In genomic region chr5:53684417-53684816, GRCm38 (mm10) we compare ENCODE assay signal across 26 mouse cellular contexts. TPM values are rescaled to one million over a fixed set of nuclear protein-coding genes. Genes with fewer than 3 reads are reported as not detected.
A peak's percentile ranks its signal among the peaks of the same experiment; 100 is the strongest.
DNase-seq lines count a peak whose midpoint lies in the region; ATAC-seq and TF ChIP-seq lines count a peak whose summit lies in the region.
"Had no signal": no experiment of that assay in that cellular context is flagged by ENCODE, and none has a peak within 500 bp of the region (broad histone marks: within the 10 kb centered on the region; RNA-seq: fewer than 3 reads in every experiment).

No protein-coding gene starts in this region.

- WGBS in forebrain, embryonic 12.5 days = 82% methylated on average over 1 of the region's 1 CpGs
- WGBS in forebrain, embryonic 10.5 days = 95% methylated on average over 1 of the region's 1 CpGs
- 90% methylated on average over 1 of the region's 1 CpGs for WGBS in forebrain, embryonic 14.5 days
- 82% methylated on average over 1 of the region's 1 CpGs for WGBS in forebrain, embryonic 11.5 days
- WGBS in hindbrain, embryonic 13.5 days = 72% methylated on average over 1 of the region's 1 CpGs
- 85% methylated on average over 1 of the region's 1 CpGs for WGBS in hindbrain, postnatal 0 days
- WGBS in midbrain, embryonic 13.5 days = 85% methylated on average over 1 of the region's 1 CpGs
- WGBS in midbrain, embryonic 14.5 days = 72% methylated on average over 1 of the region's 1 CpGs

- ATAC-seq in forebrain, embryonic 12.5 days (ENCODE audit: low FRiP score) = peak; percentile 44; the same call in 1 of the 2 replicates
- ATAC-seq in forebrain, embryonic 14.5 days = peak; percentile 61; the same call in 1 of the 2 replicates
- ATAC-seq in forebrain, embryonic 11.5 days (replicated peaks; ENCODE audit: low FRiP score) = no peak
- ATAC-seq in hindbrain, embryonic 13.5 days (ENCODE audit: low FRiP score) = 0 out of 2 replicates have a peak, but pooled peaks have one; percentile 39
- ATAC-seq in hindbrain, postnatal 0 days = no peak
- 0 out of 2 replicates have a peak, but pooled peaks have one; percentile 14 for ATAC-seq in midbrain, embryonic 13.5 days
- no peak for ATAC-seq in midbrain, embryonic 14.5 days (ENCODE audit: low FRiP score, low TSS enrichment)
- ATAC-seq: activated CD4-positive, CD25-positive, alpha-beta regulatory T cell, adult 4 months; CD4-positive, CD25-positive, alpha-beta regulatory T cell, adult 4 months; forebrain, embryonic 16.5 days; Patski had no signal

- H3K27me3 ChIP-seq in forebrain, embryonic 12.5 days = no peaks in the 10 kb centered on the region
- H3K27me3 ChIP-seq in forebrain, embryonic 10.5 days (ENCODE audit: poor library complexity, severe bottlenecking) = no peaks in the 10 kb centered on the region
- H3K27me3 ChIP-seq in forebrain, embryonic 14.5 days (replicated peaks; ENCODE audit: control insufficient read depth, insufficient read depth, low read length) = no peaks in the 10 kb centered on the region
- H3K27me3 ChIP-seq in forebrain, embryonic 11.5 days (ENCODE audit: control insufficient read depth, insufficient read depth, low read length) = no peaks in the 10 kb centered on the region
- H3K27me3 ChIP-seq in hindbrain, embryonic 13.5 days = no peaks in the 10 kb centered on the region
- H3K27me3 ChIP-seq in hindbrain, postnatal 0 days (ENCODE audit: insufficient read depth, low read length) = no peaks in the 10 kb centered on the region
- no peaks in the 10 kb centered on the region for H3K27me3 ChIP-seq in midbrain, embryonic 13.5 days
- H3K27me3 ChIP-seq in midbrain, embryonic 14.5 days (ENCODE audit: control insufficient read depth, insufficient read depth, low read length) = no peaks in the 10 kb centered on the region
- H3K27me3 ChIP-seq: embryonic facial prominence, embryonic 12.5 days; Patski had no signal

- H3K4me2 ChIP-seq in forebrain, embryonic 12.5 days = no peak overlapping the region
- H3K4me2 ChIP-seq in forebrain, embryonic 14.5 days (ENCODE audit: low read length) = no peak overlapping the region
- no peak overlapping the region for H3K4me2 ChIP-seq in forebrain, embryonic 11.5 days (ENCODE audit: low read depth, low read length, severe bottlenecking)
- H3K4me2 ChIP-seq in hindbrain, embryonic 13.5 days = no peak overlapping the region
- H3K4me2 ChIP-seq in hindbrain, postnatal 0 days (ENCODE audit: low read depth, low read length) = no peak overlapping the region
- H3K4me2 ChIP-seq in midbrain, embryonic 13.5 days (replicated peaks) = no peak overlapping the region
- H3K4me2 ChIP-seq in midbrain, embryonic 14.5 days (ENCODE audit: low read length) = no peak overlapping the region
- H3K4me2 ChIP-seq: embryonic facial prominence, embryonic 12.5 days had no signal

- DNase-seq in forebrain, embryonic 10.5 days (ENCODE audit: extremely low spot score, low spot score) = no peak
- no peak for DNase-seq in forebrain, embryonic 14.5 days (ENCODE audit: low spot score)
- no peak for DNase-seq in forebrain, embryonic 11.5 days (ENCODE audit: low spot score)
- DNase-seq in hindbrain, postnatal 0 days (ENCODE audit: low spot score) = no peak
- no peak for DNase-seq in midbrain, embryonic 14.5 days
- DNase-seq: adrenal gland, adult 8-10 months; adrenal gland, postnatal 14 days; adrenal gland, postnatal 36 days; B cell, adult 2 months; cerebellum, adult 11-12 months; cerebellum, adult 2 months; cerebellum, adult 9-10 months; cerebellum, postnatal 10 days; cerebellum, postnatal 25 days had no signal

- H3K9ac ChIP-seq in forebrain, embryonic 12.5 days = no peak overlapping the region
- no peak overlapping the region for H3K9ac ChIP-seq in forebrain, embryonic 14.5 days (ENCODE audit: low read length)
- no peak overlapping the region for H3K9ac ChIP-seq in forebrain, embryonic 11.5 days (ENCODE audit: low read length)
- no peak overlapping the region for H3K9ac ChIP-seq in hindbrain, embryonic 13.5 days
- no peak overlapping the region for H3K9ac ChIP-seq in hindbrain, postnatal 0 days (replicated peaks; ENCODE audit: low read length)
- H3K9ac ChIP-seq in midbrain, embryonic 13.5 days (replicated peaks) = no peak overlapping the region
- no peak overlapping the region for H3K9ac ChIP-seq in midbrain, embryonic 14.5 days (replicated peaks; ENCODE audit: low read length)
- H3K9ac ChIP-seq: embryonic facial prominence, embryonic 12.5 days had no signal

- no peaks in the 10 kb centered on the region for H3K9me3 ChIP-seq in forebrain, embryonic 12.5 days
- no peaks in the 10 kb centered on the region for H3K9me3 ChIP-seq in forebrain, embryonic 10.5 days
- H3K9me3 ChIP-seq in forebrain, embryonic 14.5 days (replicated peaks; ENCODE audit: control insufficient read depth, low read length) = no peaks in the 10 kb centered on the region
- H3K9me3 ChIP-seq in forebrain, embryonic 11.5 days (ENCODE audit: control insufficient read depth, low read length) = no peaks in the 10 kb centered on the region
- no peaks in the 10 kb centered on the region for H3K9me3 ChIP-seq in hindbrain, embryonic 13.5 days
- no peaks in the 10 kb centered on the region for H3K9me3 ChIP-seq in hindbrain, postnatal 0 days (ENCODE audit: low read length)
- no peaks in the 10 kb centered on the region for H3K9me3 ChIP-seq in midbrain, embryonic 13.5 days
- no peaks in the 10 kb centered on the region for H3K9me3 ChIP-seq in midbrain, embryonic 14.5 days (ENCODE audit: control insufficient read depth, low read length)
- H3K9me3 ChIP-seq: embryonic facial prominence, embryonic 10.5 days; embryonic facial prominence, embryonic 12.5 days; G1E had no signal

- no peak overlapping the region for H3K4me3 ChIP-seq in forebrain, embryonic 12.5 days (replicated peaks)
- H3K4me3 ChIP-seq in forebrain, embryonic 10.5 days = no peak overlapping the region
- no peak overlapping the region for H3K4me3 ChIP-seq in forebrain, embryonic 14.5 days (ENCODE audit: low read depth, low read length)
- no peak overlapping the region for H3K4me3 ChIP-seq in forebrain, embryonic 11.5 days (ENCODE audit: low read depth, low read length)
- no peak overlapping the region for H3K4me3 ChIP-seq in hindbrain, embryonic 13.5 days
- H3K4me3 ChIP-seq in hindbrain, postnatal 0 days (ENCODE audit: low read length) = no peak overlapping the region
- H3K4me3 ChIP-seq in midbrain, embryonic 13.5 days (replicated peaks) = no peak overlapping the region
- no peak overlapping the region for H3K4me3 ChIP-seq in midbrain, embryonic 14.5 days (replicated peaks; ENCODE audit: low read depth, low read length)
- H3K4me3 ChIP-seq: embryonic facial prominence, embryonic 10.5 days; embryonic facial prominence, embryonic 12.5 days had no signal

- no peak for TF ChIP-seq CTCF in hindbrain, postnatal 0 days (IDR thresholded peaks at IDR 0.05; ENCODE audit: low read depth)

- H3K36me3 ChIP-seq in forebrain, embryonic 12.5 days (replicated peaks) = no peaks in the 10 kb centered on the region
- H3K36me3 ChIP-seq in forebrain, embryonic 10.5 days (replicated peaks) = no peaks in the 10 kb centered on the region
- H3K36me3 ChIP-seq in forebrain, embryonic 14.5 days (ENCODE audit: control insufficient read depth, insufficient read depth, low read length) = no peaks in the 10 kb centered on the region
- no peaks in the 10 kb centered on the region for H3K36me3 ChIP-seq in forebrain, embryonic 11.5 days (ENCODE audit: control insufficient read depth, insufficient read depth, low read length)
- no peaks in the 10 kb centered on the region for H3K36me3 ChIP-seq in hindbrain, embryonic 13.5 days
- no peaks in the 10 kb centered on the region for H3K36me3 ChIP-seq in hindbrain, postnatal 0 days (ENCODE audit: insufficient read depth, low read length)
- H3K36me3 ChIP-seq in midbrain, embryonic 13.5 days = no peaks in the 10 kb centered on the region
- H3K36me3 ChIP-seq in midbrain, embryonic 14.5 days (ENCODE audit: control insufficient read depth, insufficient read depth, low read length) = no peaks in the 10 kb centered on the region
- H3K36me3 ChIP-seq: embryonic facial prominence, embryonic 10.5 days; embryonic facial prominence, embryonic 12.5 days; G1E had no signal

- no peaks in the 10 kb centered on the region for H3K4me1 ChIP-seq in forebrain, embryonic 12.5 days
- no peaks in the 10 kb centered on the region for H3K4me1 ChIP-seq in forebrain, embryonic 10.5 days
- 0 out of 2 replicates have a peak, but pooled peaks cover 3% of the 10 kb centered on the region for H3K4me1 ChIP-seq in forebrain, embryonic 14.5 days (ENCODE audit: control insufficient read depth, insufficient read depth, low read length)
- no peaks in the 10 kb centered on the region for H3K4me1 ChIP-seq in forebrain, embryonic 11.5 days (replicated peaks; ENCODE audit: control insufficient read depth, insufficient read depth, low read length)
- H3K4me1 ChIP-seq in hindbrain, embryonic 13.5 days (replicated peaks) = no peaks in the 10 kb centered on the region
- no peaks in the 10 kb centered on the region for H3K4me1 ChIP-seq in hindbrain, postnatal 0 days (ENCODE audit: insufficient read depth, low read length)
- no peaks in the 10 kb centered on the region for H3K4me1 ChIP-seq in midbrain, embryonic 13.5 days (replicated peaks)
- no peaks in the 10 kb centered on the region for H3K4me1 ChIP-seq in midbrain, embryonic 14.5 days (ENCODE audit: control insufficient read depth, insufficient read depth, low read length)
- H3K4me1 ChIP-seq: embryonic facial prominence, embryonic 10.5 days; embryonic facial prominence, embryonic 12.5 days had no signal

- no peak overlapping the region for H3K27ac ChIP-seq in forebrain, embryonic 12.5 days
- no peak overlapping the region for H3K27ac ChIP-seq in forebrain, embryonic 10.5 days
- H3K27ac ChIP-seq in forebrain, embryonic 14.5 days (ENCODE audit: low read depth, low read length) = no peak overlapping the region
- no peak overlapping the region for H3K27ac ChIP-seq in forebrain, embryonic 11.5 days (ENCODE audit: low read depth, low read length)
- H3K27ac ChIP-seq in hindbrain, embryonic 13.5 days = no peak overlapping the region
- no peak overlapping the region for H3K27ac ChIP-seq in hindbrain, postnatal 0 days
- no peak overlapping the region for H3K27ac ChIP-seq in midbrain, embryonic 13.5 days
- H3K27ac ChIP-seq in midbrain, embryonic 14.5 days (replicated peaks; ENCODE audit: low read depth, low read length) = no peak overlapping the region
- H3K27ac ChIP-seq: embryonic facial prominence, embryonic 10.5 days; embryonic facial prominence, embryonic 12.5 days had no signal

RNA-seq across cellular contexts. Expression of gene Cckar, which starts 23.1 kb away (rescaled TPM):
- 1.7 and 2.2 TPM in 2 replicates for polyA plus RNA-seq in forebrain, embryonic 12.5 days (2016; fragmentation: Nextera tagmentation; extraction: Ambion mirVana)
- polyA plus RNA-seq in forebrain, embryonic 10.5 days (2016; fragmentation: Nextera tagmentation; extraction: Ambion mirVana) = 0.34 and 1.1 TPM in 2 replicates
- 0.54 and 1.4 TPM in 2 replicates for polyA plus RNA-seq in forebrain, embryonic 14.5 days (2014; fragmentation: Nextera tagmentation; extraction: Ambion mirVana)
- polyA plus RNA-seq in forebrain, embryonic 11.5 days (2014; fragmentation: Nextera tagmentation; extraction: Ambion mirVana) = 1.9 and 2.9 TPM in 2 replicates
- polyA plus RNA-seq in hindbrain, embryonic 13.5 days (2015; fragmentation: Nextera tagmentation; extraction: Ambion mirVana) = 1.9 and 2.6 TPM in 2 replicates
- total RNA-seq in hindbrain, postnatal 0 days (2014; rRNA removed) = 0.58 and 0.97 TPM in 2 replicates
- polyA plus RNA-seq in hindbrain, postnatal 0 days (2015; fragmentation: Nextera tagmentation; extraction: Ambion mirVana) = 0.52 and 0.63 TPM in 2 replicates
- 1.6 and 2.5 TPM in 2 replicates for polyA plus RNA-seq in midbrain, embryonic 13.5 days (2015; fragmentation: Nextera tagmentation; extraction: Ambion mirVana)
- polyA plus RNA-seq in midbrain, embryonic 14.5 days (2014; fragmentation: Nextera tagmentation; extraction: Ambion mirVana) = 0.81 and 1.1 TPM in 2 replicates
- total RNA-seq: CH12.LX had no signal
- polyA plus RNA-seq: activated CD4-positive, CD25-positive, alpha-beta regulatory T cell, adult 4 months; CD4-positive, CD25-positive, alpha-beta regulatory T cell, adult 4 months; cortical plate, adult 2 months; G1E; Patski had no signal

Comparison
In these comparisons a context has a peak if more than half of its experiments do, and no peak if none do; other contexts are left out.
1. ATAC-seq: peak in forebrain, embryonic 12.5 days (single experiment), forebrain, embryonic 14.5 days (single experiment), hindbrain, embryonic 13.5 days (single experiment) and midbrain, embryonic 13.5 days (single experiment); none in forebrain, embryonic 11.5 days (single experiment), hindbrain, postnatal 0 days (single experiment) and midbrain, embryonic 14.5 days (single experiment).